Mouse (Mus musculus): ENCODE results near the gene Olfr1185-ps1.
"Not testable (repeated sequence)": the region's sequence is repeated elsewhere in the genome, so short reads cannot be mapped to it uniquely, and the experiment has no call there.

Olfr1185-ps1 gene

DNA sequence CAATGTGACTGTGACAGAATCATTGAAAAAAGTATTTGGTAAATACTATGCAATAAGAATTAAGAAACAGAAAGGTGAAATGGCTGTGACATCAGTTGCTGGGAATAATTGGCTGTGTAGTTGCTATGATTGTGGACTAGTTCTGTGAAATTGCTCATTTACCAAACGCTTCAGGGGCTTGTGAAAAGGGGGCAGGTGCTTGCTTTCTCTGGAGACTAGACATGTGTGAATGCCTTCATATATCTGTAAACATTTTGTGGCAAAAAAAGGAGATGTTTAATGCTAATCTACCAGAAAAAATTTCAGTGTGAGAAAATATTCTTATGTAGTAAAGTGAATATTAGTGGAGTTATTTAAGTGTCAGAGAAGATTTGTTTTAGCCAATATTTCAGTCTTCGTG is at the start of gene Olfr1185-ps1:
Gene Olfr1185-ps1, plus strand, starts transcription at position 301 of the 400 bp plus-strand sequence.
- DNase-seq (ENCODE audit: low read depth, low spot score) = no peak

DNA sequence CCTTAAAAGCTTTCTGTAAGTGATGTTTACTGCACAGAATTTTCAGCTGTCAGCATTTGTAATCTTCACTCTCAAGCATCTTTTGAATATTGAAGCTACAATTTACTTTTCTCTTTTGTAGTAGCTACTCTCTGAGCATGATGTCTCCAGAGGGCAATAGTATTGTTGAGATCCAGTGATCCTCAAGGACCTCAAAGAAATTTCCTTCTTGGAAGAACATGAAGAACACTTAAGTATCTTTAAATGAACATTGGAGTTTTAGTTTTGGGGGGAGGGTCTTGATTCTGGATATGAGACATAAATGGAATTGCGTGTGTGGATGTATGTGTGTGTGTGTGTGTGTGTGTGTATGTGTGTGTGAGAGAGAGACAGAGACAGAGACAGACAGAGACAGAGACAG is 44.1 kb upstream of the Olfr1185-ps1 start, which contains the start of gene Gm13757:
Gene Gm13757, minus strand, starts transcription at position 101 of the 400 bp plus-strand sequence.
- DNase-seq (ENCODE audit: low read depth, low spot score) = no peak

DNA sequence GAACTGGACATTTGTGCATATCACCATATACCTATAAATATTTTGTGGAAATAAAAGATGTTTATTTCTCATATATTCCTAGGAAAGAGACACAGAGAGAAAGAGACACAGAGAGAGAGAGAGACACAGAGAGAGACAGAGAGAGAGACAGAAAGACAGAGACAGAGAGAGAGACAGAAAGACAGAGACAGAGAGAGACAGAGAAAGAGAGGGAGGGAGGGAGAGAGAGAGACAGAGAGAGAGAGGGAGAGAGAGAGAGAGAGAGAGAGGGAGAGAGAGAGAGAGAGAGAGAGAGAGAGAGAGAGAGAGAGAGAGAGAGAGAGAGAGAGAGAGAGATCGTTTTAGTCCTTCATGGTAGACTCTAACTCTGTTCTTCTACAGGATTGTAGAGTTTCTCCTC is 38.6 kb upstream of the Olfr1185-ps1 start, which contains the start of gene Olfr1183:
Gene Olfr1183, plus strand, starts transcription at position 301 of the 400 bp plus-strand sequence.
- not testable (repeated sequence) for DNase-seq (ENCODE audit: low read depth, low spot score)

DNA sequence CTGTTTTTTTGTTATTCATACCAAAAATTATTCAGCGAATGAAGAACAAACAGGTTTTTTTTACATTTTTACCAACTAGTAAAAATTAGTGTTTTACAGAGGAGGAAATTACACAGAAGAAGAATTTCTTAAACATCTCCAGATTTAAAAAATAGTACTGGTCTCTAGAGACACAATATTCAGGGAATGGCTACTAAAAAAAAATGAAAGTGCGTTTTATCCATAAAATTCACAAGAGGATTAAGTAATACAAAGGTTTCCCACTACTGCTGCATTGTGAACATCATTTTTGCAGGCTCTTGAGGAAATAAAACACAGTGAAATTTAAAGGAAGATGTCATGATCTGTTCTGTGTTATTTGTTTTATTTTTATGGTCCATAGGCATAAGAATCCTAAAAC is 9.8 kb upstream of the Olfr1185-ps1 start, which contains the start of gene Olfr1184:
Gene Olfr1184, plus strand, starts transcription at position 301 of the 400 bp plus-strand sequence.
- no peak for DNase-seq (ENCODE audit: low read depth, low spot score)

DNA sequence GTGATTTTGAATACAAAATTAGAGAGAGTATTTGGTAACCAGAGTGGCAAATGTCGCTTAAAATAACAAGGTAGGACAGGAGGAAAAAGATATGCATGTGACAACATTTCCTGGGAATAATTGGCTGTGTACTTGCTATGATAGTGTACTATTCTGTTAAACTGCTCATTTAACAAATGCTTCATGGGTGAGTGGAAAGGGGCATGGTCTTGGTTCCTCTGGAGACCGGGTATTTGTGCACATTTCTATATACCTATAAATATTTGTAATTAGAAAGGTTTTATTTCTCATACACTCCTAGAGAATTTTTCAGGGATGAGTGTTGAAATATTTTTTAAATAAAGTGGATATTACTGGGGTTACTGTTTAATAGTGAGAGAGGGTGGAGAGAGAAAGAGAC is 25.1 kb downstream of the Olfr1185-ps1 start, which contains the start of gene Olfr1186:
Gene Olfr1186, plus strand, starts transcription at position 301 of the 400 bp plus-strand sequence.
- no peak for DNase-seq (ENCODE audit: low read depth, low spot score)

DNA sequence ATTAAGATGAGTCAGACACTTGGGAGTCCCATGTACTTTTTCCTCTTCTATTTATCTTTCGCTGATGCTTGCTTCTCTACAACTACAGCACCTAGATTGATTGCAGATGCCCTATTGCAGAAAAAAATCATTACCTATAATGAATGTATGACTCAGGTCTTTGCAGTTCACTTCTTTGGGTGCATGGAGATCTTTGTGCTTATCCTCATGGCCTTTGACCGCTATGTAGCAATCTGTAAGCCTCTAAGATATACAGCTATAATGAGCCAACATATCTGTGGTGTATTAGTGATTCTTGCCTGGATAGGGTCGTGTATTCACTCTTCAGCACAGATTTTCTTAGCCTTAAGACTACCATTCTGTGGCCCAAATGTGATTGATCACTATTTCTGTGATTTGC is 32.6 kb downstream of the Olfr1185-ps1 start:
- DNase-seq (ENCODE audit: low read depth, low spot score) = no peak
